Mouse (Mus musculus) stomach, postnatal 0 days (tissue): ENCODE results near the gene Gatb.

Experiments
- CTCF ChIP-seq: IDR thresholded peaks from 2 replicates; pipeline ENCODE4 v1.5.1; 2016; ENCODE audit warnings: antibody characterized with exemption, low read depth, mild to moderate bottlenecking, moderate library complexity
- EP300 ChIP-seq: optimal IDR thresholded peaks from 2 replicates; pipeline ENCODE3; 2016; ENCODE audit warnings: antibody characterized with exemption

DNA sequence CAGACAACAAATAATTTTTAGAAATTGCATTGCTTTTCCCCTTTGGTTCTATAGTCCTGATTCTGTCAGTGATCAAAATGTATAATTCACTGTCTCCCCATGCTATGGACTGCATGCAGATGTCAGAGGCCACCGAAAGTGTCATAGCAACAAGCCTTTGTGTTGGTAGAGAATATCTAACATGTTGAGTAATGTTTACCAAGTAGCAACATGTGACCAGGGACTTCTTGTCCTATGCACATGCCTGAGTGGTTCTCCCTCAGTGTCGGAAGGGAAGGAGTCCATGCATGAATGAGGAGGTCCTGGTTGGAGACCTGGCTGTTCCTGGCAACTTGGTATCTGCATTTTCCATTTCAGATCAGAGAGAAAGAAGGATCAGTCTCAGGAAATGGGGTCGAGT lies 92.2 kb downstream of the Gatb start:
- TF ChIP-seq EP300 (no peak), CTCF (no peak)
